Mouse (Mus musculus) hindbrain, embryonic 13.5 days (tissue): Measurements from ENCODE around the gene Scyl1. TPM values are rescaled to one million over a fixed set of nuclear protein-coding genes. Genes with fewer than 3 reads are reported as not detected.
"Not testable (repeated sequence)": the region's sequence is repeated elsewhere in the genome, so short reads cannot be mapped to it uniquely, and the experiment has no call there.

Source experiments
- ATAC-seq: fragments of 200-750 bp; cut with Nextera tagmentation; 2 replicates; pipeline ENCODE4 v1.8.0; 2017; ENCODE audit warnings: moderate TSS enrichment; ENCODE audit not compliant: low FRiP score
- H3K27ac ChIP-seq: fragments of 300-500 bp; sonication (generic); 2 replicates; pipeline ENCODE4 v1.5.1; 2015; ENCODE audit warnings: inconsistent platforms, mild to moderate bottlenecking, moderate library complexity
- H3K27me3 ChIP-seq: fragments of 300-500 bp; sonication (generic); 2 replicates; pipeline ENCODE4 v1.6.1; 2015; ENCODE audit warnings: mild to moderate bottlenecking, inconsistent platforms
- H3K36me3 ChIP-seq: fragments of 300-500 bp; sonication (generic); 2 replicates; pipeline ENCODE4 v1.6.1; 2015; ENCODE audit warnings: mild to moderate bottlenecking, inconsistent platforms
- H3K4me1 ChIP-seq: fragments of 300-500 bp; sonication (generic); replicated peaks from 2 replicates; pipeline ENCODE4 v1.6.1; 2015; ENCODE audit warnings: inconsistent platforms
- H3K4me2 ChIP-seq: fragments of 300-500 bp; sonication (generic); 2 replicates; pipeline ENCODE4 v1.6.1; 2015; ENCODE audit warnings: inconsistent platforms, mild to moderate bottlenecking, moderate library complexity
- H3K4me3 ChIP-seq: fragments of 300-500 bp; sonication (generic); 2 replicates; pipeline ENCODE4 v1.5.1; 2015; ENCODE audit warnings: mild to moderate bottlenecking, inconsistent platforms
- H3K9ac ChIP-seq: fragments of 300-500 bp; sonication (generic); 2 replicates; pipeline ENCODE4 v1.6.1; 2015; ENCODE audit warnings: mild to moderate bottlenecking, inconsistent platforms
- H3K9me3 ChIP-seq: fragments of 300-500 bp; sonication (generic); 2 replicates; pipeline ENCODE4 v1.6.1; 2016; ENCODE audit warnings: inconsistent platforms
- WGBS: fragments of 180-500 bp; shearing (Covaris S2); methylation state at CpG from one replicate; pipeline ENCODE4 v1.1.7; 2015; 5-methylcytosine and 5-hydroxymethylcytosine counted together
- polyA plus RNA-seq: library from polyadenylated mRNA; unstranded; fragments of >200 nt; fragmentation: Nextera tagmentation; extraction: Ambion mirVana; gene quantifications from 2 replicates; pipeline ENCODE4 v1.2.1, GENCODE M21; 2015

Scyl1 gene
- polyA plus RNA-seq, 1 experiment from 2014 or later = 72.4 TPM

- H3K4me1 ChIP-seq = peaks cover 41% of the 10 kb centered on the region
- WGBS = 42% methylated on average over 7 of the region's 7 CpGs
- H3K4me2 ChIP-seq = peak overlapping the region; percentile 99
- not testable (repeated sequence) for H3K27me3 ChIP-seq, H3K9me3 ChIP-seq
- H3K36me3 ChIP-seq = peaks cover 41% of the 10 kb centered on the region
- H3K9ac ChIP-seq = peak overlapping the region; percentile 84; the same call in 1 of the 2 replicates
- H3K27ac ChIP-seq = peak overlapping the region; percentile 62
- ATAC-seq = peak; percentile 54
- peak overlapping the region; percentile 87; the same call in 1 of the 2 replicates for H3K4me3 ChIP-seq
Observed at GRCm38 (mm10) chr19:5793917-5794770, 22.9 kb upstream of the Scyl1 start.

DNA sequence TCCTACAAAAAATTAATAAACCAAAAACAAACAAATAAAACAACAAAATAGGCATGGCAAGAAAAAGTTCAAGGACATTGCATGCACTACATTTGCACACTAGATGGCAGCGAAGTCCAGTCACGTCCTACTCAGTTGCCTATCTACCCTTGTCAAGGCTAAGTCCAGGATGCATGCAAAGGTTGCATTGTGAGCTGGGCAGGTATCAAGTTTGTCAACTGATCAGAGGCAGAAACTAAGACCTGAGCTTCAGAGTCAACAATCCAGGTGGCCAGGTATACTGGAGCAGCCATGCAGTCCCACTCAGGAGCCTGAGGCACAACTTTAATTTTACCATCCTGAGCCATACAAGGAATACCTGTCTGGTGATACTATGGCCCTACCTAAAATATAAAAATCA lies 21.9 kb upstream of the Scyl1 start:
- Histone ChIP-seq H3K9ac (no peak overlapping the region), H3K4me3 (no peak overlapping the region), H3K9me3 (no peaks in the 10 kb centered on the region), H3K27ac (peak overlapping the region; percentile 20; the same call in 1 of the 2 replicates), H3K36me3 (peaks cover 36% of the 10 kb centered on the region), H3K4me2 (no peak overlapping the region), H3K4me1 (peaks cover 41% of the 10 kb centered on the region), H3K27me3 (no peaks in the 10 kb centered on the region)
- 2% methylated on average over 2 of the region's 2 CpGs for WGBS
- peak; percentile 58 for ATAC-seq

DNA sequence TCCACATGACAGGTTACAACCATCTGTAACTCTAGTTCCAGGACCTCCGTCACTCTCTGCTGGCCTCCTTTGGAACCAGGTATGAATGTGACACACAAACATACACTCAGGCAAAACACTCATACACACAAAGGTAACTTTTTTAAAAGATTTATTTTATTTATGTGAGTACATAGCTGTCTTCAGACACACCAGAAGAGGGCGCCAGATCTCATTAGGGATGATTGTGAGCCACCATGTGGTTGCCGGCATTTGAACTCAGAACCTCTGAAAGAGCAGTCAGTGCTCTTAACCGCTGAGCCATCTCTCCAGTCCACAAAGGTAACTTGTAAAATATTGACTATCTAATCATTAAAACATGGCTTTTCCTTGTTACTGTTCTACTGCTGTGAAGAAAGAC lies 20.1 kb upstream of the Scyl1 start:
- ATAC-seq = no peak
- no peak overlapping the region for H3K4me3 ChIP-seq
- H3K9me3 ChIP-seq = no peaks in the 10 kb centered on the region
- H3K4me2 ChIP-seq = no peak overlapping the region
- no peaks in the 10 kb centered on the region for H3K27me3 ChIP-seq
- 74% methylated on average over 4 of the region's 4 CpGs for WGBS
- peaks cover 18% of the 10 kb centered on the region for H3K36me3 ChIP-seq
- no peak overlapping the region for H3K27ac ChIP-seq
- H3K9ac ChIP-seq = no peak overlapping the region
- H3K4me1 ChIP-seq = peaks cover 24% of the 10 kb centered on the region

- no peak overlapping the region for H3K4me3 ChIP-seq
- 74% methylated on average over 5 of the region's 5 CpGs for WGBS
- H3K4me2 ChIP-seq = no peak overlapping the region
- H3K9me3 ChIP-seq = no peaks in the 10 kb centered on the region
- H3K36me3 ChIP-seq = no peaks in the 10 kb centered on the region
- H3K27me3 ChIP-seq = no peaks in the 10 kb centered on the region
- no peak for ATAC-seq
- peaks cover 3% of the 10 kb centered on the region for H3K4me1 ChIP-seq
- no peak overlapping the region for H3K27ac ChIP-seq
- no peak overlapping the region for H3K9ac ChIP-seq
Observed at GRCm38 (mm10) chr19:5789066-5789465, 17.8 kb upstream of the Scyl1 start.

- WGBS = 93% methylated on average over 7 of the region's 7 CpGs
- no peak for ATAC-seq
- no peaks in the 10 kb centered on the region for H3K9me3 ChIP-seq
- no peaks in the 10 kb centered on the region for H3K36me3 ChIP-seq
- no peak overlapping the region for H3K4me2 ChIP-seq
- no peaks in the 10 kb centered on the region; the same call in 1 of the 2 replicates for H3K4me1 ChIP-seq
- no peak overlapping the region for H3K4me3 ChIP-seq
- H3K9ac ChIP-seq = no peak overlapping the region
- no peak overlapping the region for H3K27ac ChIP-seq
- H3K27me3 ChIP-seq = no peaks in the 10 kb centered on the region
Observed at GRCm38 (mm10) chr19:5788620-5789019, 17.4 kb upstream of the Scyl1 start.

- no peaks in the 10 kb centered on the region for H3K9me3 ChIP-seq
- no peaks in the 10 kb centered on the region; the same call in 1 of the 2 replicates for H3K4me1 ChIP-seq
- no peak for ATAC-seq
- H3K36me3 ChIP-seq = no peaks in the 10 kb centered on the region
- peak overlapping the region; percentile 30; the same call in 1 of the 2 replicates for H3K9ac ChIP-seq
- H3K4me2 ChIP-seq = no peak overlapping the region
- no peaks in the 10 kb centered on the region for H3K27me3 ChIP-seq
- H3K27ac ChIP-seq = no peak overlapping the region
- 89% methylated on average over 7 of the region's 7 CpGs for WGBS
- no peak overlapping the region for H3K4me3 ChIP-seq
Observed at GRCm38 (mm10) chr19:5787920-5788319, 16.7 kb upstream of the Scyl1 start.

DNA sequence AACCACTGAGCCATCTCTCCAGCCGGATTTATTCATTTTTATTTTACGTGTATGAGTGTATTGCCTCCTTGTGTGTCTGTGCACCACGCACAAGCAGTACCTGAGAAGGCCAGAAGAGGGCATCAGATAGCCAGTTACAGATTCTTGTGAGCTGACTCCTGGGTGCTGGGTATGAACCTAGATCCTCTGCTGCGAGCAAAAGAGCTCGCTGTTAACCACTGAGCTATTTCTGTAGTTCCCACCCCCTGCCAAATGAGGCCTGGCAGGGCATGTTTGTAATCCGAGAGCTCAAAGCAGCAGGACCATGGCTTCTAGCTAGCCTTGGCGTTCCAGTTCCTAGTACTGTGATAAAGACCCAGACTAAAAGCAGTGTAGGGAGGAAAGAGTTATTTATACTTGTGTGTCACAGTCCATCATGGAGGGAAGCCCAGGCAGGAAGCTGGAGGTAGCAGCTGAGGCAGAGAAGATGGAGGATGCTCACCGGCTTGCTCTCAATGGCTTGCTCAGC lies 16.0 kb upstream of the Scyl1 start:
- H3K4me1 ChIP-seq = no peaks in the 10 kb centered on the region; the same call in 1 of the 2 replicates
- no peaks in the 10 kb centered on the region for H3K9me3 ChIP-seq
- 0 out of 2 replicates have a peak overlapping the region, but pooled peaks have one; percentile 13 for H3K27ac ChIP-seq
- H3K27me3 ChIP-seq = no peaks in the 10 kb centered on the region
- ATAC-seq = peak; percentile 52; the same call in 1 of the 2 replicates
- peak overlapping the region; percentile 30; the same call in 1 of the 2 replicates for H3K9ac ChIP-seq
- H3K4me2 ChIP-seq = no peak overlapping the region
- WGBS = 15% methylated on average over 8 of the region's 8 CpGs
- H3K36me3 ChIP-seq = no peaks in the 10 kb centered on the region
- no peak overlapping the region for H3K4me3 ChIP-seq

- H3K4me2 ChIP-seq = no peak overlapping the region
- H3K36me3 ChIP-seq = no peaks in the 10 kb centered on the region
- H3K9ac ChIP-seq = no peak overlapping the region
- no peak overlapping the region for H3K27ac ChIP-seq
- 10% methylated on average over 12 of the region's 12 CpGs for WGBS
- H3K4me3 ChIP-seq = no peak overlapping the region
- H3K9me3 ChIP-seq = no peaks in the 10 kb centered on the region
- no peaks in the 10 kb centered on the region; the same call in 1 of the 2 replicates for H3K4me1 ChIP-seq
- no peaks in the 10 kb centered on the region for H3K27me3 ChIP-seq
- peak; percentile 68 for ATAC-seq
Observed at GRCm38 (mm10) chr19:5786441-5787114, 15.4 kb upstream of the Scyl1 start.

DNA sequence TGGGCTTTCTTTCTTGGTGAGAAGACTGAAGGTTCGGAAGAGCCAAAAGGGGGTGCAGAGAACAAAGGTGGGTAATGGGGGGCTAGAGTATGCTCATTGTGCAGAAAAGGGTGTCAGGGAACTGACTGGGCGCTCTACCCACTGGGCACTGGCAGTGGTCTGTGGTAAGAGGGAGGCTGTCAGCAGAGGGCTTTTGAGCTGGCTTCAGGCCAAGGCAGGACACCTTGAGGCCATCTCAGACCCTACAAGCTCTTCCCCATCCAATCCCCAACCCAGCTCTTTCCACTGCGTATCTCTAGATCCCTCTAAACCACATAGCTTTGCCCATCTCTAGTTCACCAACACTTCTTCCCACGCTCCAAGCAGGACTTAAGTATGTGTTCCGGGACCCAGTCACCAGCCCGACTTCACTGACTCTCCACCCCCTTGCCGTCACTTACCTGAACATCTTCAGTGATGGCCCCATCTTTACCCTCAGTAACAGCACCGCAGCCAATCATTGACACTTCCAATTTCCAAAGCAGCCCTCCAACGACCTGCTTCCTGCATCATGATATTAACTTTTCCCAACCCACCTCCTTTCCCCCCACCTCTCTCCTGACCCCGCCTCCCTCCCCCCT lies 13.8 kb upstream of the Scyl1 start:
- H3K27me3 ChIP-seq = no peaks in the 10 kb centered on the region
- H3K4me2 ChIP-seq = no peak overlapping the region
- 64% methylated on average over 10 of the region's 10 CpGs for WGBS
- H3K4me3 ChIP-seq = no peak overlapping the region
- H3K9ac ChIP-seq = no peak overlapping the region
- H3K9me3 ChIP-seq = no peaks in the 10 kb centered on the region
- no peak for ATAC-seq
- no peaks in the 10 kb centered on the region for H3K36me3 ChIP-seq
- no peak overlapping the region for H3K27ac ChIP-seq
- no peaks in the 10 kb centered on the region; the same call in 1 of the 2 replicates for H3K4me1 ChIP-seq

DNA sequence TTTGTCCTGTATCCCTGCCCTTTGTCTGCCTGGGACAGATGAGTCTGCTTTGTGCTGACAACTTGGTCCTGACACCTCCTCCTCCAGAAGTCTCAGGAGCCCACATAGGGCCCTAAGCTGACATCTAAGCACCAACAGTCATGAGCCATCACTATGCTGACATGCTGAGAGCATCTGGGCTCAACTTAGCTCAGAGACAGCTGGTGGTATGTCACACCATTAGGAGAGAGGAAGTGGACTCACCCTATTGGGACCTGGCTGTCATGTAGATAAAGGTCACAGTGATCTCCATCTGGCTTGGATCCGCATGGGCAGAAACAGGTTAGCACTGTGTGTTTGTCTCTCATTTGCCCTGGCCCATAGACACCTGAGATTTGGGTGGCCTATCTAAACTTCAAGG lies 10.9 kb upstream of the Scyl1 start:
- no peak overlapping the region for H3K27ac ChIP-seq
- H3K36me3 ChIP-seq = no peaks in the 10 kb centered on the region
- no peaks in the 10 kb centered on the region; the same call in 1 of the 2 replicates for H3K4me1 ChIP-seq
- WGBS = 83% methylated on average over 1 of the region's 1 CpGs
- H3K9me3 ChIP-seq = no peaks in the 10 kb centered on the region
- H3K4me2 ChIP-seq = no peak overlapping the region
- H3K4me3 ChIP-seq = no peak overlapping the region
- no peak overlapping the region for H3K9ac ChIP-seq
- H3K27me3 ChIP-seq = no peaks in the 10 kb centered on the region
- no peak for ATAC-seq

- Histone ChIP-seq H3K4me3 (no peak overlapping the region), H3K4me1 (no peaks in the 10 kb centered on the region), H3K4me2 (no peak overlapping the region), H3K9me3 (no peaks in the 10 kb centered on the region), H3K27ac (no peak overlapping the region), H3K9ac (no peak overlapping the region), H3K27me3 (no peaks in the 10 kb centered on the region), H3K36me3 (no peaks in the 10 kb centered on the region)
- ATAC-seq = no peak
- 92% methylated on average over 6 of the region's 6 CpGs for WGBS
Observed at GRCm38 (mm10) chr19:5781532-5781931, 10.3 kb upstream of the Scyl1 start.

DNA sequence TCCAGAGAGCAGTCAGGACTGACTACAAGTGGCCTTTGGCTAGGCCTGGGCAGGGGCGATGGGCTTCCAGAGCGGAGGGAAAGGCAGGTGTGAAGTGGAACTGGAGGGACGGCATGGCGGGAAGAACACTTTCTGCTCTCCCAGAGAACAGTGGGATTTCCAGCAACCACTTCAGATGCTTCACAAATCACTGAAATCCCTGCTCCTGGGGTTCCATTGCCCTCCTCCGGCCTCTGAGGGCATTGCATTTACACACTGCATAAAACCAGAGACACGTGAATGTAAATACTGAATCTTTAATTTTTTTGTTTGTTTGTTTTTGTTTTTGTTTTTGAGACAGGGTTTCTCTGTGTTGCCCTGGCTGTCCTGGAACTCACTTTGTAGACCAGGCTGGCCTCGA lies 9.0 kb upstream of the Scyl1 start:
- Histone ChIP-seq H3K4me1 (no peaks in the 10 kb centered on the region), H3K27ac (no peak overlapping the region), H3K4me3 (no peak overlapping the region), H3K27me3 (no peaks in the 10 kb centered on the region), H3K9ac (no peak overlapping the region), H3K36me3 (no peaks in the 10 kb centered on the region), H3K4me2 (no peak overlapping the region), H3K9me3 (no peaks in the 10 kb centered on the region)
- no peak for ATAC-seq
- 78% methylated on average over 7 of the region's 7 CpGs for WGBS
